Mouse (Mus musculus): Measurements from ENCODE around the gene Nptn. TPM values are rescaled to one million over a fixed set of nuclear protein-coding genes. Genes with fewer than 3 reads are reported as not detected.

Gene Nptn
- polyA plus RNA-seq, 1 experiment from 2014 or later: 130 TPM

GRCm38 (mm10) chr9:58659989-58660388, 77.9 kb downstream of the Nptn start:
- no peak for TF ChIP-seq CTCF (IDR thresholded peaks at IDR 0.05; ENCODE audit: low read depth)
- no peak for TF ChIP-seq EP300 (optimal IDR thresholded peaks at IDR 0.05)
- H3K9ac ChIP-seq (ENCODE audit: low read length): no peak overlapping the region
- H3K4me2 ChIP-seq (replicated peaks; ENCODE audit: low read depth): no peak overlapping the region
- H3K4me3 ChIP-seq (ENCODE audit: low read depth, low read length): no peak overlapping the region
- no peaks in the 10 kb centered on the region for H3K9me3 ChIP-seq (ENCODE audit: control insufficient read depth, low read length)
- no peak for ATAC-seq (ENCODE audit: low FRiP score, low TSS enrichment)
- no peak overlapping the region for H3K27ac ChIP-seq (replicated peaks)
- H3K4me1 ChIP-seq (replicated peaks; ENCODE audit: control insufficient read depth, insufficient read depth): no peaks in the 10 kb centered on the region
- H3K27me3 ChIP-seq (ENCODE audit: control insufficient read depth, insufficient read depth, low read length): no peaks in the 10 kb centered on the region
- DNase-seq (ENCODE audit: low spot score): no peak
- H3K36me3 ChIP-seq (ENCODE audit: control insufficient read depth, insufficient read depth, low read length): peaks cover 8% of the 10 kb centered on the region
- 77% methylated on average over 9 of the region's 9 CpGs for WGBS

- ATAC-seq (ENCODE audit: low FRiP score, low TSS enrichment) (no peak; the same call in 1 of the 2 replicates), DNase-seq (ENCODE audit: low spot score) (no peak)
- Histone ChIP-seq H3K27ac (replicated peaks) (no peak overlapping the region), H3K9ac (ENCODE audit: low read length) (no peak overlapping the region), H3K4me2 (replicated peaks; ENCODE audit: low read depth) (no peak overlapping the region), H3K27me3 (ENCODE audit: control insufficient read depth, insufficient read depth, low read length) (no peaks in the 10 kb centered on the region), H3K4me3 (ENCODE audit: low read depth, low read length) (no peak overlapping the region), H3K36me3 (ENCODE audit: control insufficient read depth, insufficient read depth, low read length) (peaks cover 7% of the 10 kb centered on the region), H3K9me3 (ENCODE audit: control insufficient read depth, low read length) (no peaks in the 10 kb centered on the region), H3K4me1 (replicated peaks; ENCODE audit: control insufficient read depth, insufficient read depth) (no peaks in the 10 kb centered on the region)
- 64% methylated on average over 3 of the region's 3 CpGs for WGBS
- TF ChIP-seq CTCF (IDR thresholded peaks at IDR 0.05; ENCODE audit: low read depth) (no peak), EP300 (optimal IDR thresholded peaks at IDR 0.05) (no peak)
Measured at GRCm38 (mm10) chr9:58660673-58661072, 78.6 kb downstream of the Nptn start.

- Histone ChIP-seq H3K4me2 (replicated peaks; ENCODE audit: low read depth) (no peak overlapping the region), H3K9ac (ENCODE audit: low read length) (no peak overlapping the region), H3K36me3 (ENCODE audit: control insufficient read depth, insufficient read depth, low read length) (peaks cover 7% of the 10 kb centered on the region), H3K27ac (replicated peaks) (no peak overlapping the region), H3K4me1 (replicated peaks; ENCODE audit: control insufficient read depth, insufficient read depth) (no peaks in the 10 kb centered on the region), H3K9me3 (ENCODE audit: control insufficient read depth, low read length) (no peaks in the 10 kb centered on the region), H3K27me3 (ENCODE audit: control insufficient read depth, insufficient read depth, low read length) (no peaks in the 10 kb centered on the region), H3K4me3 (ENCODE audit: low read depth, low read length) (no peak overlapping the region)
- ATAC-seq (ENCODE audit: low FRiP score, low TSS enrichment): no peak
- 89% methylated on average over 4 of the region's 4 CpGs for WGBS
- TF ChIP-seq EP300 (optimal IDR thresholded peaks at IDR 0.05): no peak
- peak; percentile 47 for TF ChIP-seq CTCF (IDR thresholded peaks at IDR 0.05; ENCODE audit: low read depth)
- DNase-seq (ENCODE audit: low spot score): no peak
Measured at GRCm38 (mm10) chr9:58662007-58662406, 80.0 kb downstream of the Nptn start.

- Histone ChIP-seq H3K9me3 (ENCODE audit: control insufficient read depth, low read length) (no peaks in the 10 kb centered on the region), H3K4me2 (replicated peaks; ENCODE audit: low read depth) (no peak overlapping the region), H3K4me3 (ENCODE audit: low read depth, low read length) (no peak overlapping the region), H3K4me1 (replicated peaks; ENCODE audit: control insufficient read depth, insufficient read depth) (no peaks in the 10 kb centered on the region), H3K27me3 (ENCODE audit: control insufficient read depth, insufficient read depth, low read length) (no peaks in the 10 kb centered on the region), H3K36me3 (ENCODE audit: control insufficient read depth, insufficient read depth, low read length) (peaks cover 4% of the 10 kb centered on the region), H3K9ac (ENCODE audit: low read length) (no peak overlapping the region), H3K27ac (replicated peaks) (no peak overlapping the region)
- DNase-seq (ENCODE audit: low spot score) (no peak), ATAC-seq (ENCODE audit: low FRiP score, low TSS enrichment) (no peak)
- no peak for TF ChIP-seq EP300 (optimal IDR thresholded peaks at IDR 0.05)
- no peak for TF ChIP-seq CTCF (IDR thresholded peaks at IDR 0.05; ENCODE audit: low read depth)
- 75% methylated on average over 3 of the region's 3 CpGs for WGBS
Measured at GRCm38 (mm10) chr9:58662791-58663190, 80.8 kb downstream of the Nptn start.

- ATAC-seq (ENCODE audit: low FRiP score, low TSS enrichment) (no peak), DNase-seq (ENCODE audit: low spot score) (no peak)
- H3K27ac ChIP-seq (replicated peaks): no peak overlapping the region
- H3K9ac ChIP-seq (ENCODE audit: low read length): no peak overlapping the region
- no peaks in the 10 kb centered on the region for H3K4me1 ChIP-seq (replicated peaks; ENCODE audit: control insufficient read depth, insufficient read depth)
- TF ChIP-seq EP300 (optimal IDR thresholded peaks at IDR 0.05): no peak
- no peak for TF ChIP-seq CTCF (IDR thresholded peaks at IDR 0.05; ENCODE audit: low read depth)
- H3K27me3 ChIP-seq (ENCODE audit: control insufficient read depth, insufficient read depth, low read length): no peaks in the 10 kb centered on the region
- no peaks in the 10 kb centered on the region for H3K9me3 ChIP-seq (ENCODE audit: control insufficient read depth, low read length)
- H3K4me3 ChIP-seq (ENCODE audit: low read depth, low read length): no peak overlapping the region
- peaks cover 4% of the 10 kb centered on the region; the same call in 1 of the 2 replicates for H3K36me3 ChIP-seq (ENCODE audit: control insufficient read depth, insufficient read depth, low read length)
- H3K4me2 ChIP-seq (replicated peaks; ENCODE audit: low read depth): no peak overlapping the region
- WGBS: 64% methylated on average over 9 of the region's 9 CpGs
Measured at GRCm38 (mm10) chr9:58665492-58665891, 83.5 kb downstream of the Nptn start.

- H3K27me3 ChIP-seq (ENCODE audit: control insufficient read depth, insufficient read depth, low read length): no peaks in the 10 kb centered on the region
- no peak overlapping the region for H3K4me2 ChIP-seq (replicated peaks; ENCODE audit: low read depth)
- DNase-seq (ENCODE audit: low spot score): no peak
- H3K4me3 ChIP-seq (ENCODE audit: low read depth, low read length): no peak overlapping the region
- H3K36me3 ChIP-seq (ENCODE audit: control insufficient read depth, insufficient read depth, low read length): peaks cover 4% of the 10 kb centered on the region; the same call in 1 of the 2 replicates
- no peaks in the 10 kb centered on the region for H3K4me1 ChIP-seq (replicated peaks; ENCODE audit: control insufficient read depth, insufficient read depth)
- no peak overlapping the region for H3K27ac ChIP-seq (replicated peaks)
- no peak overlapping the region for H3K9ac ChIP-seq (ENCODE audit: low read length)
- ATAC-seq (ENCODE audit: low FRiP score, low TSS enrichment): no peak
- 58% methylated on average over 9 of the region's 9 CpGs for WGBS
- TF ChIP-seq EP300 (optimal IDR thresholded peaks at IDR 0.05): no peak
- TF ChIP-seq CTCF (IDR thresholded peaks at IDR 0.05; ENCODE audit: low read depth): peak; percentile 52
- no peaks in the 10 kb centered on the region for H3K9me3 ChIP-seq (ENCODE audit: control insufficient read depth, low read length)
Measured at GRCm38 (mm10) chr9:58666191-58666590, 84.2 kb downstream of the Nptn start.

Data from stomach, postnatal 0 days (tissue).